Mouse (Mus musculus): ENCODE measurements around the gene Flnb.

The Flnb gene

GRCm38 (mm10) chr14:7862226-7862625 lies 44.5 kb downstream of the Flnb start:
- in situ Hi-C loops (cut with MseI, MboI), result no loop called here

DNA sequence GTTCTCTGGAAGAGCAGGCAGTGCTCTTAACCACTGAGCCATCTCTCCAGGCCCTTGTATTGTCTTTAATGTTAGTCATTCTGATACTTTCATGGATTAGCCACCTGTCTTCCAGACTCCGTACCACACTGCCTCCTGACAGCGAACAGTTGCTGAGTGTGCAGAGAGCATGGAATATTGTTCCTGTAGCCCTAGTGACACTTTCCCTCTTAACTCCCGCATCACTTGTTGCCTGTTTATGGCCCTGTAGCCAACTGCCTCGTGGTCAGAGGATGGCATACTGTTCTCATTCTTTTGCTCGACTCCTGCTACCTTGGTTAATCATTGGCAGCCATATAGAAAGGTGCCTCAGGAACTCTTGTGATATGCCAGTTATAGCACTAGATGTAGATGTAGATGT lies 45.4 kb downstream of the Flnb start:
- in situ Hi-C loops (cut with MseI, MboI), result no loop called here

- in situ Hi-C loops (cut with MseI, MboI), result no loop called here
Measured at GRCm38 (mm10) chr14:7863871-7864505, 46.2 kb downstream of the Flnb start.

DNA sequence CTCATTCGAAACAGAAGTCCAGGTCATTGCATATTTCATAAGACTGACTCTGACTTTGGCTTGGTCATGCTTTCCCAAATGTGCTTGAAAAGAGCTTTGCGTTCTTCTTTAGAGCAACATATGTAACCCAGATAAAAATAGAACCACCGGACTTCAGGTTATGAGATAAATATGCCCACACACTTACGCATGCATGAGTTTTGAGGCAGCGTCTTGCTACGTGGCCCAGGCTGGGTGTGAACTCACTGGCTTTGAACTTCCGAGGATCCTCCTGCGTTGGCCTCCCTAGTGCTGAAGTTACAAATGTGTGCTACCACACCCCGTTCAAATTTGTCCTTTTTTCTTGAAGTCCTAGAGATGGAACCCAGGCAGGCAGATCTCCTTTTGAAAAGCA lies 46.7 kb downstream of the Flnb start:
- in situ Hi-C loops (cut with MseI, MboI), result no loop called here

DNA sequence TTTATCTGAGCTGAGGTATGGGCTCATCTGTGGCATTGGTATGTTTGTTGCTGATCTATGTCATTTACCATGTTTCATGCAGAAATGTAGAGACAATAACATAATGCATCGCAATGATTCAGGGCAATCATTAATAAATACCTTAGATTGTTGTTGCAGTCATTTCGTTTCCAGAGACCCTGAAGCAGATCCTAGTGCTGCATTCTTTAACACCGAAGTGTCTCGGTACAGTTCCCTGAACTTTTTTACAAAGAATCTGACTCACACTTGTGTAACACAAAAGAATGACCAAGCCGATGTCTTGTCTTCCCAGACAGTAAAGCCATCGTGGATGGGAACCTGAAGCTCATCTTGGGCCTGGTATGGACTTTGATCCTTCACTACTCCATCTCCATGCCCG lies 49.5 kb downstream of the Flnb start:
- in situ Hi-C loops (cut with MseI, MboI), result no loop called here

DNA sequence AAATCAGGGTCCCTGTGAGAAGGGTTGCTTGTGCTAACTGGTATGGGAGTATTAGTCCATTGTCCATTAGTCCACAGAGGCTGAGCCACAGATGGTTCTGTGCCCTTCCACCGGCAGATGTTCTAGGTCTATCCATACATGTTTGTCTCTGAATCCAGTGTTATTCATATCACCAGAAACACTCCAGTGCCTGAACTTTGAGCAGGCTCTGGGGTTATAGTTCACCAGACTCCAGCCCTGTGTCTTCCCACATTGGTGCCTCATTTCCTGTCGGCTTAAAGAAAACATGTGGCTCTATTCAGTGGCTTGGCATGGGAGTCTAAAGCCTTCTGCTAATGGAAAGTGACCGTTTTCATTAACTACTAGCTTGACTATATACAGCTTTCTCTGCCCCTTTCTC lies 50.1 kb downstream of the Flnb start:
- in situ Hi-C loops (cut with MseI, MboI), result no loop called here

DNA sequence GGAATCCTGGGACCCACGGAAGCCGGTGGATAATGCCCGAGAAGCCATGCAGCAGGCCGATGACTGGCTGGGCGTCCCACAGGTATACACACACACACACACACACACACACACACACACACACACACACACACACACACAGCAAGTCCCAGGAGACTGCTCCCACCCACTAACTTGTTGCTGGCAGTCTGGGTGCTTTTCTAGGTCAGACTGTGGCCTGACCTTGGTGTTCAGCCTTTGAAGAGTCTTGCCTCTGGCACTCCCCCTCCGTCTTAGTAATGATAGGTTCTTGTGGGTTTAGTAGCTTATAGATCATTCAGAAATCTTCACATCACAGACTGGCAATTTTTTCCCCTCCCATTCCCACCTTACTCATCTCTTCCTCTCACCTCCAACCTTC lies 52.0 kb downstream of the Flnb start:
- in situ Hi-C loops (cut with MseI, MboI), result no loop called here

DNA sequence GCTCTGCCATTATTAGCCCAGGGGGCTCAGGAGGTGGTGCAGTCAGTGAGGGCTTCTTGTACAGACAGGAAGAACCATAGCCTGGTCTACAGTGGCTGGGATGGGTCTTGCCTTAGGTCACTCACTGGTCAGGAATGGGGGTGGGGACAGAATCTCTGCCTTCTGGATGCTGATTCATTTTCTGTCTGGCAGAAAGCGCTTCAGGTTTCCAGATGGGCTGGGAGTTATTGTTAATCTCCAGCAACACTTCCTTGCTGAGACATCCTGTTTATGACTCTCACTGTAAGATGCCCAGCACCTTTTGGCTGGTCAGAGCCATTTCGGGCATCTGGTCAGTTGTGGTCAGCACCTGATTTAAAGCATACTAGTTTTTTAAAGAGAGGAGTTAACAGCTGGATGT lies 55.8 kb downstream of the Flnb start:
- in situ Hi-C loops (cut with MseI, MboI), result no loop called here

GRCm38 (mm10) chr14:7874495-7874894 lies 56.7 kb downstream of the Flnb start:
- in situ Hi-C loops (cut with MseI, MboI), result no loop called here

DNA sequence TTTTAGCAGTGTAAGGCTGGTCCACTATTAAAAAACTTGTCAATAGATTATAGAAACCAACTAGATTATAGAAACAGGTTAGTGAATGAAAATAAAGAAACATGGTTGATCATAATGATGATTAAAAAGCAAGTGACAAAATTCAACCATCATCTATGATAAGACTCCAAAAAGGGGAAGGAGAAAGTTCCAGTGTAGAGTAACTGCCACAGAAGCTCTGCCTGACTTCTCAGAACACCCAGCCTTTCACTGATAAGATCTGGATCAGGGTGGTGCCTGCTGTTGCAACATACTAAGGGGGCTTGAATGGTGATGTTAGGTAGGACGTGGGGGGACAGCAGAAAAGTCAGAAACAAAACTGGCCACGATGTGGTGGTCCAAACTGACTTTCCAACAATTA lies 60.2 kb downstream of the Flnb start:
- in situ Hi-C loops (cut with MseI, MboI), result no loop called here

GRCm38 (mm10) chr14:7880389-7880788 lies 62.6 kb downstream of the Flnb start:
- in situ Hi-C loops (cut with MseI, MboI), result loop anchor here in 1 of 2 experiments (10.0 kb wide), 1 partner anchor 66 kb away; the partner anchor contains the start of gene Flnb

DNA sequence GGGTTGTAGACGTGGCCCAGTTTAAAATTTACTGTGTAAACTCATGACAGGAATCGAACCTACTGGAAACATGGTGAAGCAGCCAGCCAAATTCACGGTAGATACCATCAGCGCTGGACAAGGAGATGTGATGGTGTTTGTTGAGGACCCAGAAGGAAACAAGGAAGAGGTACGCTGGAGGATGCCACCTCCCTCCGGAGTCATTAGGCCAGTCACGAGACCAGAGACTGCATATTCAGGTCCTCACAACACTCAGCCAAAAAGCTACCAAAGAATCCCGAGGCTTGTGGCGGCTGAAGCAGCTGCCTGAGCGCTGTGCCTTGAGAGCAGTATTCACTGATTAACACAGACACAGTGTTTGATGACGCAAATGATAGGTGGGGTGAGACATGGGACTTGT lies 63.8 kb downstream of the Flnb start:
- in situ Hi-C loops (cut with MseI, MboI), result loop anchor here in 1 of 2 experiments (10.0 kb wide), 1 partner anchor 67 kb away; the partner anchor contains the start of gene Flnb

GRCm38 (mm10) chr14:7882050-7882449 lies 64.3 kb downstream of the Flnb start:
- in situ Hi-C loops (cut with MseI, MboI), result loop anchor here in 1 of 2 experiments (10.0 kb wide), 1 partner anchor 67 kb away; the partner anchor contains the start of gene Flnb

DNA sequence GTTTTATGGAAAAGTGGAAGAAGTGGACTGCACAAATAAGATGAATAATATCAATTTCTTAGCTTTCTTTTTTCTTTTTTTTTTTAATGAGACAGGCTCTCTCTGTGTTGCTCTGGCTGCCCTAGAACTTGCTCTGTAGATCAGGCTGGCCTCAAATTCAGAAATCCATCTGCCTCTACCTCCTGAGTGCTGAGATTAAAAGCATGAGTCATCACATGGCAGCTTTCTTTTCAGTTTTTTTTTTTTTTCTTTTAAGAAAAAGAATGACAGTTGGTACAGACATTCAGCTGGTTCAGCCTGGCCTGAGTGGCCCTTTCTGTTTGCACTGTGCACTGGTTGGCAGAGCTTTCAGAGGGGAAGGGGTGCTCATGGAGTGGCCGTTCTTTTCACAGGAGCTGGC lies 66.4 kb downstream of the Flnb start:
- in situ Hi-C loops (cut with MseI, MboI), result loop anchor here in 1 of 2 experiments (10.0 kb wide), 1 partner anchor 69 kb away; the partner anchor contains the start of gene Flnb

DNA sequence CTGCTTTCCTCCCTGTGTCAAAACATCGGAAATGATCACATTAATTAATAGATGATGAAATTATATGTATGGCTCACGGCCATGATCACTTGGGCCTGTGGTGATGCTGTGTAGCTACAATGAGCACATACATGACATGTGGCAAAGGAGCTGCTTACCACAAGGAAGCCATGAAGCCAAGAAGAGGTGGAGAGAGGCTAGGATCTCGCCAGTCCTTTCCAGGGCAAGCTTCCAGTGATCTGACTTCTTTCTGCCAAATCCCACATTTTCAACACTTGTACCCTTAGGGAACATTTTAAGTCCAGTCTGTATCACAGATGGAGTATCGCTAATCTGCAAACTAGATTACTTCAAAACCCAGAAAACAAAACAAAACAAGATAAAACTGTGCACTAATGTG lies 67.1 kb downstream of the Flnb start:
- in situ Hi-C loops (cut with MseI, MboI), result loop anchor here in 1 of 2 experiments (10.0 kb wide), 1 partner anchor 70 kb away; the partner anchor contains the start of gene Flnb

DNA sequence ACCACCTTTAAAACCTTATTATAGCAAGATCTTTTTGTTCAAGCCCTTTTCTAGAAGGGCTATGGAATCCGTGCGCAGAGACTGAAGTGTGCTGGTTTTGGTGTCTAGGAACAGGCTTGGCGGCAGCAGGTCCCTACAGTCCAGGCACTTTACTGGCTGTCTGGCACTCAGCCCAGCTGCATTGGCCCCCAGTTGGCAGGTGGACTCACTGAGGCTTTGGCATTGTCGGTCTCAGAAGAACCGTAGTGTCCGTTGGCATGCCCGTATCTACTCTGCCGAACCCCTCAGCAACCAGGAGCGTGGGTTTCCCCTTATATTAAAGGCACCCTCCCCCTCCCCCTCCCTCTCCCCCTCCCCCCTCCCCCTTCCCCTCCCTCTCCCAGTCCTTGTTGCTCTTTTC lies 67.8 kb downstream of the Flnb start:
- in situ Hi-C loops (cut with MseI, MboI), result loop anchor here in 1 of 2 experiments (10.0 kb wide), 1 partner anchor 71 kb away; the partner anchor contains the start of gene Flnb

DNA sequence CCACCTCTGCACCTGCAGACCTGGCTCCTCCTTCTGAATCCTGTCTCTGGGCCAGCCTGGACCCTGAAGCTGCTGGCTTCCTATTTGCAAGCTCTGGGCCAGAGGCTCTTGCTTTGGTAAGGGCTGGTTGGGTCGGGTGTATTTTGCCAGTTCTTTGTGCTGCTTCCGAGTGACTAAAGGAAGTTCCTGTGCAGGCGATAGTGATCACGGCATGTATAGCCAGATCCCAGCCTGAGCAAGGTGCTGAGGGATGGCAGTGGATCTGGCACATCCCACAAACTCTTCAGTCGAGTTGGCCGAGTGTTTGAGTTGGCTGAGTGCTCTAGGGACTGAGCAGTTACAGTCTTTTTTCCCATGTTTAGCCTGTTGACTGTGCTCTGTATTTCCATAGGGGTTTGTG lies 68.3 kb downstream of the Flnb start:
- in situ Hi-C loops (cut with MseI, MboI), result loop anchor here in 1 of 2 experiments (10.0 kb wide), 1 partner anchor 71 kb away; the partner anchor contains the start of gene Flnb

DNA sequence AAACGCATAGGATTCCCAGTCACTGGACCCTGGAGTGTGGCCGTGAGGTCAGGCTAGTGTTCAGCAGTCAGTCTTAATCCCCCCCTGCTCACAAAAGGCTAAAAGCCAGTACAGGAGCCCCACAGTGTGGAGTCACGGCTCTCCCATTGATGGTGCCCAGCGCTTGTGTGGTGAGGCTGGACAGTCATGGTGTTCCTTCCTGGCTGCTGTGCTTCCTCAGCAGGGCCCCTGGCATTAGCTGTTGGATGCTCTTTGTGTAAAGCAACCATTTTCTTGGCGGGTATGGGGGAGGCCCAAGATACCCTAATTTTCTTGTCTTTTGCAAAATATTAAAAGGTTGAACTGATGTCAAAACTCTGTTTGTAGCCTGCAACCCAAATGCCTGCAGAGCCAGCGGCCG lies 69.4 kb downstream of the Flnb start:
- in situ Hi-C loops (cut with MseI, MboI), result loop anchor here in 1 of 2 experiments (10.0 kb wide), 1 partner anchor 72 kb away; the partner anchor contains the start of gene Flnb

DNA sequence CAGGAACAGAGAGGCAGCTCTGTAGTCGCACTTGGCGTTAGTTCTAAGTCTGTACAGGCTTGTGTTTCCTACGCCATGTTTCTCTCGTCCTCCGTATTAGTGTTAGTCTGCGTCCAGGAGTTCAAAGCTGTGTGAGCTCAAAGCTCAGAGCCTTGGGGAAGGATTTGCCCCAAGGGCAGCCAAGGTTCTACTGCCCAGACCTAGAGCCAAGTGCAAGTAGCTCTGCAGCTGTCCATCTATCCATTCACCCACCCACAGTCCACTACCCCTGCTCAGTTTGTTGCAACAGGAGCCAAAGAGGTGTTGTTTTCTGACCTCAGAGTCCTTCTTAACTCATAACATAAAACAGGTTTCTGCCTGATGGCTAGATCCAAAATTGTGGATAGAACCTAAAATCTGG lies 70.5 kb downstream of the Flnb start:
- in situ Hi-C loops (cut with MseI, MboI), result loop anchor here in 1 of 2 experiments (10.0 kb wide), 1 partner anchor 73 kb away; the partner anchor contains the start of gene Flnb

GRCm38 (mm10) chr14:7888811-7889651 lies 71.3 kb downstream of the Flnb start:
- in situ Hi-C loops (cut with MseI, MboI), result loop anchor here in 1 of 2 experiments (10.0 kb wide), 1 partner anchor 74 kb away; the partner anchor contains the start of gene Flnb

- in situ Hi-C loops (cut with MseI, MboI), result loop anchor here in 1 of 2 experiments (10.0 kb wide), 1 partner anchor 75 kb away; the partner anchor contains the start of gene Flnb
Measured at GRCm38 (mm10) chr14:7889834-7890233, 72.1 kb downstream of the Flnb start.

DNA sequence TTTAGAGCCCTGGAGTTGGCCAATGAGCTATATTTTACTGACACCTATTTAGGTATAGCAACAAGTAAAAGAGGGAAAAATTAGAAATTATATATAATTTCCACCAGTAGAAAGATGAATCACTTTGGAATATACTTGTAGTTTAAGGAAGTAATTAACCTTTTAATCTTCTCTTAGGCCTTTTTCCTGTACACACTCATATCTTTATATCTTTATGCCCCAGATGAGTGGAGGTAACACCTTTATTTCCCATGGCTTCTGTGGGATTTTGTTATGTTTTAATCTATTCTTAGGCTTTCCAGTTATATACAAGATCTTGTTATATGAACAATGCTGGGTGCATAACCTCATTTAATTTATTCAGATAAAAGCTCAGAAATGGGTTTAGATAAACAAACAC lies 73.6 kb downstream of the Flnb start:
- in situ Hi-C loops (cut with MseI, MboI), result no loop called here
